Mouse (Mus musculus) myocyte (in vitro differentiated cells): ENCODE data around the gene Cacng1. TPM values are rescaled to one million over a fixed set of nuclear protein-coding genes. Genes with fewer than 3 reads are reported as not detected.

Source experiments
- H3K27me3 ChIP-seq: one replicate; pipeline ENCODE4 v1.6.1; 2011; ENCODE audit not compliant: control insufficient read depth, insufficient read depth, insufficient read length
- H3K36me3 ChIP-seq: one replicate; pipeline ENCODE4 v1.6.1; 2011; ENCODE audit not compliant: control insufficient read depth, insufficient read depth
- H3K4me2 ChIP-seq: one replicate; pipeline ENCODE4 v1.6.1; 2011; ENCODE audit warnings: low read depth, control low read depth
- H3K4me3 ChIP-seq: one replicate; pipeline ENCODE4 v1.5.1; 2011; ENCODE audit warnings: mild to moderate bottlenecking, control low read depth, moderate library complexity
- H3K79me2 ChIP-seq: one replicate; pipeline ENCODE4 v1.6.1; 2011; ENCODE audit not compliant: control insufficient read depth, insufficient read depth
- H3ac ChIP-seq: one replicate; pipeline ENCODE4 v1.6.1; 2011; ENCODE audit not compliant: control insufficient read depth, insufficient read length
- CEBPB ChIP-seq: IDR thresholded peaks from 2 replicates; pipeline ENCODE4 v1.6.1; 2011; ENCODE audit warnings: mild to moderate bottlenecking, moderate library complexity; ENCODE audit not compliant: poor library complexity, insufficient read depth, severe bottlenecking
- E2F4 ChIP-seq: IDR thresholded peaks from one replicate; pipeline ENCODE4 v1.6.1; 2011; ENCODE audit warnings: mild to moderate bottlenecking, control low read depth, moderate library complexity; ENCODE audit not compliant: insufficient read depth
- MAX ChIP-seq: IDR thresholded peaks from one replicate; pipeline ENCODE4 v1.6.1; 2011; ENCODE audit warnings: low read depth, mild to moderate bottlenecking, control low read depth
- MYOD1 ChIP-seq, 3 experiments: IDR thresholded peaks; one replicate each; pipeline ENCODE4 v1.6.1; 2011; ENCODE audit warnings: control low read depth in 2 of 3, low read depth in 2 of 3, mild to moderate bottlenecking in 2 of 3, moderate library complexity in 1 of 3; ENCODE audit not compliant: insufficient read length in 2 of 3, control insufficient read depth in 1 of 3
- MYOG ChIP-seq, 3 experiments: IDR thresholded peaks; one replicate each; pipeline ENCODE4 v1.6.1; 2011; ENCODE audit warnings: control low read depth in 2 of 3, low read depth in 2 of 3, mild to moderate bottlenecking in 2 of 3; ENCODE audit not compliant: insufficient read length in 2 of 3, control insufficient read depth in 1 of 3, insufficient read depth in 1 of 3
- POLR2A ChIP-seq: IDR thresholded peaks from one replicate; pipeline ENCODE4 v1.6.1; 2011; ENCODE audit warnings: low read depth, mild to moderate bottlenecking, control low read depth, moderate library complexity; ENCODE audit not compliant: insufficient read length
- POLR2AphosphoS2 ChIP-seq: IDR thresholded peaks from one replicate; pipeline ENCODE4 v1.6.1; 2011; ENCODE audit warnings: low read depth, control low read depth; ENCODE audit not compliant: insufficient read length
- REST ChIP-seq: IDR thresholded peaks from one replicate; pipeline ENCODE4 v1.6.1; 2011; ENCODE audit warnings: mild to moderate bottlenecking, control low read depth, moderate library complexity; ENCODE audit not compliant: insufficient read depth, insufficient read length
- SRF ChIP-seq: IDR thresholded peaks from one replicate; pipeline ENCODE4 v1.6.1; 2011; ENCODE audit warnings: low read depth; ENCODE audit not compliant: control insufficient read depth, insufficient read length
- TCF12 ChIP-seq: IDR thresholded peaks from one replicate; pipeline ENCODE4 v1.6.1; 2011; ENCODE audit warnings: mild to moderate bottlenecking, control low read depth; ENCODE audit not compliant: poor library complexity, insufficient read depth, severe bottlenecking
- TCF3 ChIP-seq: IDR thresholded peaks from one replicate; pipeline ENCODE4 v1.6.1; 2011; ENCODE audit warnings: low read depth, control low read depth; ENCODE audit not compliant: insufficient read length
- USF1 ChIP-seq: IDR thresholded peaks from one replicate; pipeline ENCODE4 v1.6.1; 2011; ENCODE audit warnings: low read depth, mild to moderate bottlenecking, control low read depth, moderate library complexity
- polyA plus RNA-seq: library from polyadenylated mRNA; unstranded; fragments of >200 nt; fragmentation: generic; extraction: Trizol; gene quantifications from one replicate; pipeline ENCODE4 v1.2.1, GENCODE M21; 2012; ENCODE audit warnings: missing spikeins

The Cacng1 gene
- polyA plus RNA-seq, 1 experiment = 603 TPM

DNA sequence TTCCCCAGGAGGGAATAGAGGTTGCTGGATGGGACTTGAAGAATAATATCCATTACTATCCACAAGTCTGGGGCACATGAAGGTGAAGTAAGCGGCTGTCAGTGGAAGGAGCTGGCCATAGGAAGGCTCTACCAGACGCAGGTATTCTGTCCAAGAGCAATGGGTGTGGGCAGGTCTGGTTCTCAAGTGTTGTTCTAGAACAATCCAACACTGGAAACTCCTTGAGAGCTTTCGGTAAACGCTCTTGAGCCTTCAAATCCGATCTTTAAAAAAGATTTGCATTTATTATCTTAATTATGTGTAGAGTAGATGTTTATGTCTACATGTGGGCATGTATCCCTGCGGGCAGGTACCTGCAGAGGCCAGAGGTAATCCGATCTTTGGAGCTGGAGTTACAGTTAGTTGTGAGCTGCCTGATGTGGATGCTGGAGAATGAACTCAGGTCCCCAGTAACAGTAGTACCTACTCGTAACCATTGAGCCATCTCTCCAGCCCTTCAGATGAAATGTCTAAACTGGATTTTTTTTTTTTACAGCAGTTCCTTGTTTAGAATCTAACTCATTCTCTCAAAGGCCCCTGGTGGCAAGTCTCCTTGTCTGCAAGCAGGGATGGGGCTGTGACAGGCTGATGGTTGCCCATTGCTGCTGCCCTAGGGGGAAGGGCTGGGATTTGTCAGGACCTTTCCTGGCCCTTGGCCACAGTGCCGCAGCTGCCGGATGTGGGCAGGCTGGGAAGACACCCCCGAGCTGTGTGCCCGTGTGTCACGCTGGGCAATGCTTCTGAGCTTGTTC is 11.9 kb upstream of the Cacng1 start:
- TF ChIP-seq CEBPB (no peak), TCF12 (peak; percentile 88), MAX (no peak), MYOG (IDR thresholded peaks at IDR 0.05; ENCODE audit: control insufficient read depth in 1 of 3, insufficient read depth in 1 of 3, insufficient read length in 2 of 3, low read depth in 2 of 3) (peak; percentile 54 to 99 (median 91)), POLR2A (peak; percentile 29), TCF3 (peak; percentile 84), MYOD1 (IDR thresholded peaks at IDR 0.05; ENCODE audit: control insufficient read depth in 1 of 3, insufficient read length in 2 of 3, low read depth in 2 of 3) (peak; percentile 5 to 97 (median 91))

GRCm38 (mm10) chr11:107724603-107725002 is 8.3 kb upstream of the Cacng1 start:
- no peaks in the 10 kb centered on the region for H3K27me3 ChIP-seq
- H3K36me3 ChIP-seq = no peaks in the 10 kb centered on the region
- TF ChIP-seq CEBPB (no peak), MAX (no peak), E2F4 (no peak), MYOG (IDR thresholded peaks at IDR 0.05; ENCODE audit: control insufficient read depth in 1 of 3, insufficient read depth in 1 of 3, insufficient read length in 2 of 3, low read depth in 2 of 3) (no peak), MYOD1 (IDR thresholded peaks at IDR 0.05; ENCODE audit: control insufficient read depth in 1 of 3, insufficient read length in 2 of 3, low read depth in 2 of 3) (no peak), TCF12 (no peak), REST (no peak), TCF3 (no peak), USF1 (no peak), SRF (no peak), POLR2A (no peak), POLR2AphosphoS2 (no peak)
- no peak overlapping the region for H3K4me3 ChIP-seq
- no peaks in the 10 kb centered on the region for H3K79me2 ChIP-seq
- no peak overlapping the region for H3ac ChIP-seq
- H3K4me2 ChIP-seq = no peak overlapping the region

More for the DNA sequence above, 11.9 kb upstream of the Cacng1 start:
- peak overlapping the region; percentile 77 for H3K4me2 ChIP-seq
- no peaks in the 10 kb centered on the region for H3K27me3 ChIP-seq
- H3K79me2 ChIP-seq = no peaks in the 10 kb centered on the region
- H3ac ChIP-seq = no peak overlapping the region
- H3K36me3 ChIP-seq = no peaks in the 10 kb centered on the region
- H3K4me3 ChIP-seq = no peak overlapping the region

GRCm38 (mm10) chr11:107721057-107721456 is 4.7 kb upstream of the Cacng1 start:
- TF ChIP-seq SRF (no peak), E2F4 (no peak), REST (no peak), CEBPB (no peak), MYOG (IDR thresholded peaks at IDR 0.05; ENCODE audit: control insufficient read depth in 1 of 3, insufficient read depth in 1 of 3, insufficient read length in 2 of 3, low read depth in 2 of 3) (no peak), TCF12 (no peak), MYOD1 (IDR thresholded peaks at IDR 0.05; ENCODE audit: control insufficient read depth in 1 of 3, insufficient read length in 2 of 3, low read depth in 2 of 3) (no peak), POLR2AphosphoS2 (no peak), POLR2A (no peak), USF1 (no peak)
- H3K4me3 ChIP-seq = no peak overlapping the region
- no peaks in the 10 kb centered on the region for H3K36me3 ChIP-seq
- peaks cover 2% of the 10 kb centered on the region for H3K79me2 ChIP-seq
- H3ac ChIP-seq = no peak overlapping the region
- no peak overlapping the region for H3K4me2 ChIP-seq
- H3K27me3 ChIP-seq = no peaks in the 10 kb centered on the region

DNA sequence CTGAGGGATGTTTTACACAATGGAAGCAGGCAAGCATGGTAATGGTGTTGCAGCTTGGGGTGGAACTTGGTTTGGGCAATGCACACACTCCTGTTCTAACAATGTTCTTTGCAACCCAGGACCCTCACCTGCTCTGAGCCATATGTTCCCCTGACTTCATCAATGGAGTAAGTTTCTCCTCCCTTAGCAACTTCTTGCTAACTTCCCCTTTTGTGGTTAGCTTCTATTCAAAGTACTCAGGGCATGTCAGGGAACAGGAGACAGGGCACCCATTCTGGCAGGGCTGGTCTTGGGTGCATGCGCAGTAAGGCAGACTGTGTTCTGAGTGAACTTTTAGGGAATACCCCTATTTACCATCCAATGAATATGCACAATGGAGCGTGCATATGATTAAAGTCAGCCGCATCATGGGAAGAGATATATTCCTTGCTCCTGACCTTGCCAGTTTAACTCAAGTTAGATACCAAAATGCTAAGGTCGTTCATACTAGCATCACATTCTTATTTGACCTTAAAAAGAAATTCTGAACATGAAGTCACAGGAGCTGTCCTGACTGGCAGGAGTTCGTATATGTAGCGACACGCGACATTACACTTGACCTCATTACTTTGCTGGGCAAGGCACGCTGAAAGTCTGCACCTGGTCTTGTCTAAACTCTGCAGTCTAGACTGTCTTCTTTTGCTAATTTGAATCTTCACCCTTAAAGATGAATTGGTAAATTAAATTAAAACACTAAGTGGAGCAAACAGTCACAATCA is 4.1 kb upstream of the Cacng1 start:
- Histone ChIP-seq H3K79me2 (peaks cover 8% of the 10 kb centered on the region), H3K4me2 (no peak overlapping the region), H3K27me3 (no peaks in the 10 kb centered on the region), H3ac (no peak overlapping the region), H3K36me3 (no peaks in the 10 kb centered on the region), H3K4me3 (no peak overlapping the region)
- TF ChIP-seq POLR2AphosphoS2 (no peak), TCF3 (no peak), POLR2A (no peak), CEBPB (no peak), E2F4 (no peak), SRF (no peak), TCF12 (no peak), USF1 (no peak), MAX (no peak), MYOD1 (IDR thresholded peaks at IDR 0.05; ENCODE audit: control insufficient read depth in 1 of 3, insufficient read length in 2 of 3, low read depth in 2 of 3) (no peak), REST (no peak), MYOG (IDR thresholded peaks at IDR 0.05; ENCODE audit: control insufficient read depth in 1 of 3, insufficient read depth in 1 of 3, insufficient read length in 2 of 3, low read depth in 2 of 3) (no peak)
